Mouse (Mus musculus) ES-E14 (cell line): Measurements from ENCODE around the gene Spcs2.

Experiments used
- ZC3H11A ChIP-seq: IDR thresholded peaks from 2 replicates; pipeline ENCODE4 v1.6.1; 2012; ENCODE audit warnings: low read depth, mild to moderate bottlenecking, inconsistent platforms, low read length, borderline replicate concordance
- ZNF384 ChIP-seq: IDR thresholded peaks from 2 replicates; pipeline ENCODE4 v1.6.1; 2012; ENCODE audit warnings: low read depth, low read length, inconsistent platforms

GRCm38 (mm10) chr7:99863362-99863761 lies at the start of gene Spcs2:
- TF ChIP-seq ZC3H11A = no peak
- no peak for TF ChIP-seq ZNF384
